Mouse (Mus musculus) ES-Bruce4 (cell line): ENCODE measurements at regions not wholly inside any gene's neighbourhood (a gene's known extent, or its start where the extent isn't known, plus 50 kb on each side); places are given as distances from the start of the nearest gene placed in this dataset.

ENCODE experiments used
- H3K27ac ChIP-seq: 2 replicates; pipeline ENCODE4 v1.5.1; 2012; ENCODE audit warnings: low read length, inconsistent platforms; ENCODE audit not compliant: insufficient read depth
- H3K27me3 ChIP-seq: 2 replicates; pipeline ENCODE4 v1.6.1; 2012; ENCODE audit warnings: mild to moderate bottlenecking, low read length, inconsistent platforms; ENCODE audit not compliant: control insufficient read depth, poor library complexity, insufficient read depth, severe bottlenecking
- H3K36me3 ChIP-seq: 2 replicates; pipeline ENCODE4 v1.6.1; 2012; ENCODE audit warnings: inconsistent platforms, mild to moderate bottlenecking, low read length, moderate library complexity; ENCODE audit not compliant: control insufficient read depth, poor library complexity, insufficient read depth, severe bottlenecking
- H3K4me1 ChIP-seq: one replicate; pipeline ENCODE4 v1.8.1; 2011; ENCODE audit warnings: low read length; ENCODE audit not compliant: control insufficient read depth, insufficient read depth
- H3K4me3 ChIP-seq: 2 replicates; pipeline ENCODE4 v1.5.1; 2011; ENCODE audit warnings: low read depth, mild to moderate bottlenecking, low read length
- H3K9ac ChIP-seq: 2 replicates; pipeline ENCODE4 v1.6.1; 2012; ENCODE audit warnings: low read depth, mild to moderate bottlenecking, inconsistent platforms; ENCODE audit not compliant: poor library complexity, severe bottlenecking
- H3K9me3 ChIP-seq: replicated peaks from 2 replicates; pipeline ENCODE4 v1.6.1; 2012; ENCODE audit warnings: mild to moderate bottlenecking, low read length, inconsistent platforms; ENCODE audit not compliant: control insufficient read depth, poor library complexity, insufficient read depth, severe bottlenecking
- CTCF ChIP-seq: IDR thresholded peaks from one replicate; pipeline ENCODE4 v1.8.1; 2011; ENCODE audit warnings: low read depth, low read length
- EP300 ChIP-seq: IDR thresholded peaks from 2 replicates; pipeline ENCODE4 v1.6.1; 2011; ENCODE audit warnings: low read depth, low read length; ENCODE audit not compliant: insufficient read depth
- POLR2A ChIP-seq: IDR thresholded peaks from one replicate; pipeline ENCODE4 v1.8.1; 2011; ENCODE audit warnings: low read length; ENCODE audit not compliant: insufficient read depth

DNA sequence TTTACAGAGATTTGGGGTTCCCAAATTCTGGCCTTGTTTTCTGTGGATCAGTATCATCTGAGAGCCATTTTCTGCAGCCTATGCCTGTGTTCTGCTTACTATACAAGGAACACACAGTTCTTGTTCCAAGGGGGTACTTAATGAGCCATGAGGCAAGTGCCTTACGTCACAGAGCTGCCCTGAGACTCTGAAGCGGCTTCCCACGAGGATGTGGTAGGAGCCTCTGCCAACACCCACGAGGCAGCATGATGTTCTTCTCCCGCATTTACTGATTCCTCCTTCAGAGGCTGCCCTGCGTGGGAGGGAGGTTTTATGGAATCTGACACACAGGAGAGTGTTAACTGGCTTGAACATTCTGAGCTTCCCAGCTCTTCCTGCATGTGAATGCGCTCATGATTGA lies 101.4 kb upstream of the Tbl1x start:
- H3K4me3 ChIP-seq = no peak overlapping the region
- H3K9me3 ChIP-seq = no peaks in the 10 kb centered on the region
- H3K27me3 ChIP-seq = no peaks in the 10 kb centered on the region
- H3K4me1 ChIP-seq = no peaks in the 10 kb centered on the region
- TF ChIP-seq CTCF (no peak), EP300 (no peak), POLR2A (no peak)
- no peak overlapping the region for H3K27ac ChIP-seq
- no peaks in the 10 kb centered on the region for H3K36me3 ChIP-seq
- H3K9ac ChIP-seq = no peak overlapping the region

DNA sequence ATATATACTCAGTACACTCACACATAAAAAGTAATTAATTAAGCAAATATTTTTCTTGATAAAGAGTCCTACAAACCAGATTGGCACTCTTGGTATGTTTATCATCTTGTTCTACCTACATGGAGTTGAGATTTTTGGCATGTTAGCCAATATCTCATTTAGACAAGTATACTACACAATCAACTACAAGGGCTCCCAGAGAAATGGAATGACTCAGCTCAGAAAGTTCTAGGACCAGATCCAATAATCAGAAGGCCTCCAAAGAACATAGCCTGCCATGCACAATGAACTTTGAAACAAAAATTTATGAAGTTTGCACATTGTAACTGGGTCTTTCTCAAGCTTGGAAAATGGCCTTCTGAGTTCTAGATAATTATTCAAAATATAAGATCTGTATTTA lies 100.0 kb upstream of the Tbl1x start:
- Histone ChIP-seq H3K36me3 (no peaks in the 10 kb centered on the region), H3K4me3 (no peak overlapping the region), H3K27me3 (no peaks in the 10 kb centered on the region), H3K4me1 (no peaks in the 10 kb centered on the region), H3K27ac (no peak overlapping the region), H3K9me3 (no peaks in the 10 kb centered on the region), H3K9ac (no peak overlapping the region)
- TF ChIP-seq CTCF = no peak
- TF ChIP-seq POLR2A = no peak
- no peak for TF ChIP-seq EP300

DNA sequence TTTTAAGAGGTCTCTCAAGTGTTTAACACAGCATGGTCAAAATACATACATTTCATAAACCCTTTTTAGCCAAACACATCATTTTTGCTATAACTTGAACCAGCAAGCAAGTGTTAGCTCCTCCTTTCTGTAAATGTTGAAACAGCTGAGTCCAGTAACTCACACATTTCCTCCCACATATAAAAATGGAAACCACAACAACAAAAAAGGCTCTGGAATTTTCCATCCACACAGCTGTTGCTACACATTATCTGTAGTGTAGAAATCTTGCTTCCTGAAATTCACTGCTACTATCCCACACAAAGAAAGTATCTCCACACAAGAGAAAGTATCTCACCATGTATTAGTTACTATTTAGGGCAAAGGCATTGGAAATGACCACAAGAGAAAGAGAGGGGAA lies 96.7 kb upstream of the Tbl1x start:
- Histone ChIP-seq H3K27me3 (no peaks in the 10 kb centered on the region), H3K9me3 (no peaks in the 10 kb centered on the region), H3K4me1 (no peaks in the 10 kb centered on the region), H3K4me3 (no peak overlapping the region), H3K27ac (no peak overlapping the region), H3K36me3 (no peaks in the 10 kb centered on the region), H3K9ac (no peak overlapping the region)
- no peak for TF ChIP-seq POLR2A
- TF ChIP-seq CTCF = no peak
- TF ChIP-seq EP300 = no peak

DNA sequence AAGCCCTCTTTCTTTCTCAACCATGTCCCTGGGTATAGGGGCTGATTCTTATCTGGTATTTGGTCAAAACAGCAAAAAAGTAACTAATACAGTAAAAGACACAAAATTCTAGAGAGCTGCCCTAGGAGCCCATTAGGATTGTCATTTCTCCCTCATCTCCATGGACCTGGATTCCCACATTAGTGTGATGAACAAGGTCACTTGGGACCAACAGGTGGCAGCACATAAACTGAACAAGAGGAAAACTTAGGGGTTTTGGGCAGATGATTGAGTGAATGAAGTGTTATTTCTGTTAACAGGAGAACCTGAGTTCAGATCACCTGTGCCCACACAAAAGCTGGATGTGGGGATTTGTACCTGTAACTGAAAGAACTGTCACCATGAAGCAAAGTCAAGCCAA lies 93.0 kb upstream of the Tbl1x start:
- TF ChIP-seq POLR2A (no peak), EP300 (no peak), CTCF (no peak)

DNA sequence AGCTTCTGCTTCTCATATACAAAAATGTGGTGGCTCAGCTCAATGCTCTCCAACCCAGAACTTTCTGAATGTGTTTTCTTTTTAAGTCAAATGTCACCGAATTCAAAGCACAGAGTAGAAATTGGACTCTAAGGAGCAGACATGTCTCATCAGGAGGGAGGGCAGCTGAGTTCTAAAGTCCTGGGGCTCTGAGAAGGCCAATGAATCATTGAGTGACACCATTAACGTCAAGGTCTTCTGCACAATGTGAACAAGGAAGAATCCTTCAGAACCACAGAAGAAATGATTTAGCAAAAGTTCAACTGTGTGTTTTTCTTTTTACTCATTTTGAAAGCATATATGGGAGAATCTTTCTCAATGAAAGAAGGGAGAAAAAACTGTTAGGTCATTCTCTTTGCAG lies 88.6 kb upstream of the Tbl1x start:
- H3K9me3 ChIP-seq = no peaks in the 10 kb centered on the region

More for the DNA sequence above, 93.0 kb upstream of the Tbl1x start:
- Histone ChIP-seq H3K4me1 (no peaks in the 10 kb centered on the region), H3K27ac (no peak overlapping the region), H3K4me3 (no peak overlapping the region), H3K9ac (no peak overlapping the region), H3K9me3 (no peaks in the 10 kb centered on the region), H3K36me3 (no peaks in the 10 kb centered on the region), H3K27me3 (no peaks in the 10 kb centered on the region)

DNA sequence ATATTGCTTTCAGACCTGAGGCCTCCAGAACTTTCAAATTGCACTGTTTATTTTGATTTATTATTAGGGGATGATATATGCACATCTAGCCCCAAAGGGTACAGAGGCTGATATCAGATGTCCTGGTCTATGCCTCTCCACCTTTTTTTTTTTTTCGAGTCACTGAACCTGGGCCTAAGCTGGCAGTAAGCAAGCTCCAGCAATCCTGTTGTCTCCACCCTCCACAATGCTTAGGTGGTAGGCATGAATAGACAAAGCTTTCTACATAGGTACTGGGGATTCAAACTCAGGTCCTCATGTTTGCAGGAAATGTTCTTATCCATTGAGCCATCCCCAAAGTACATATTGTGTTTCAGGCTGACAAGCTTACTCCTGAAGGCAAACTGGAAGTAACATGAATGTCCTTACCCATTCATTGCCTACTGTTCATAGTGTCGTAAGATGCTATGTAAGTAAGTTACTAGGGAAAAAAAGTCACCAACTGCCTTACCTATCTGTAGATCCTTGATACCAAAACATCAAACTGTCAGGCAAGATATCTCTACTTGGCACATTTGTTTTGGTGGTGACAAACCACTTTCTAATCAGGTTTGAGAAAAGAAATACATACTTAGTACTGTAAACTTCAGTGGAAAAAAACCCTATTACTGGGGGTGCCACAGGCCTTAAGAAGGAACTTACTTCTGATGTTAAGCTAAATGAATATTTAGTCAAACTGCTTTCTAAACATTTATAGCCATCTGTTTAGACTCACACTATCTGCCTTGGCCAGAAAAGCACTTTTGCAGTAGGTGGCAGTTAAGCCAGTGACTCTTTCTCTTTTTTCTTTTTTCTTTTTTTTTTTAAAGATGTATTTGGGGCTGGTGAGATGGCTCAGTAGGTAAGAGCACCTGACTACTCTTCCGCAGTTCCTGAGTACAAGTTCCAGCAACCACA lies 85.8 kb upstream of the Tbl1x start:
- H3K4me1 ChIP-seq = peaks cover 2% of the 10 kb centered on the region
- no peak overlapping the region for H3K27ac ChIP-seq
- no peak for TF ChIP-seq EP300
- no peak for TF ChIP-seq POLR2A
- TF ChIP-seq CTCF = no peak
- H3K27me3 ChIP-seq = no peaks in the 10 kb centered on the region
- no peaks in the 10 kb centered on the region for H3K9me3 ChIP-seq
- no peak overlapping the region for H3K4me3 ChIP-seq
- H3K36me3 ChIP-seq = no peaks in the 10 kb centered on the region
- no peak overlapping the region for H3K9ac ChIP-seq

More for the DNA sequence above, 88.6 kb upstream of the Tbl1x start:
- Histone ChIP-seq H3K4me1 (no peaks in the 10 kb centered on the region), H3K27ac (no peak overlapping the region), H3K36me3 (no peaks in the 10 kb centered on the region), H3K27me3 (no peaks in the 10 kb centered on the region), H3K9ac (no peak overlapping the region), H3K4me3 (no peak overlapping the region)
- no peak for TF ChIP-seq EP300
- TF ChIP-seq POLR2A = no peak
- no peak for TF ChIP-seq CTCF
